Mouse (Mus musculus): ENCODE data around the gene Tsc2. TPM values are rescaled to one million over a fixed set of nuclear protein-coding genes. Genes with fewer than 3 reads are reported as not detected.

The Tsc2 gene
- total RNA-seq, 2 experiments from 2014 or later = 110 to 119 TPM

Small RNA genes lying within 50 kb of the gene (microRNA-seq; reads per million reads assigned to microRNA genes)
- 1.1 reads per million for gene Gm24589

Other genes with a start within 250 kb of the Tsc2 start
- 100 to 1,000 TPM; 122 to 133 TPM for gene Rnps1, start 218.1 kb downstream of the Tsc2 start, total RNA-seq (2021)
- gene Eci1, start 206.0 kb downstream of the Tsc2 start, total RNA-seq (2021) = 100 to 1,000 TPM; 165 to 199 TPM
- 1 to 10 TPM; 3.1 to 3.4 TPM for gene Dnase1l2, start 189.5 kb downstream of the Tsc2 start, total RNA-seq (2021)
- 10 to 100 TPM; 31.8 to 35.1 TPM for gene E4f1, start 162.3 kb downstream of the Tsc2 start, total RNA-seq (2021)
- 10 to 100 TPM; 44.6 to 46.4 TPM for gene Pgp, start 162.2 kb downstream of the Tsc2 start, total RNA-seq (2021)
- under 1 TPM; 0.50 to 0.93 TPM for gene Bricd5, start 158.7 kb downstream of the Tsc2 start, total RNA-seq (2021)
- 10 to 100 TPM; 28.0 to 30.0 TPM for gene Mlst8, start 153.6 kb downstream of the Tsc2 start, total RNA-seq (2021)
- 10 to 100 TPM; 62.4 to 65.2 TPM for gene Caskin1, start 144.0 kb downstream of the Tsc2 start, total RNA-seq (2021)
- gene Traf7, start 104.7 kb downstream of the Tsc2 start, total RNA-seq (2021) = 100 to 1,000 TPM; 137 to 149 TPM
- 1 to 10 TPM; 1.1 to 1.9 TPM for gene Rab26, start 98.4 kb downstream of the Tsc2 start, total RNA-seq (2021)
- 10 to 100 TPM; 67.8 to 70.9 TPM for gene Pkd1, start 82.8 kb downstream of the Tsc2 start, total RNA-seq (2021)
- 10 to 100 TPM; 13.3 to 13.8 TPM for gene Nthl1, start 50 bp upstream of the Tsc2 start, total RNA-seq (2021)
- 10 to 100 TPM; 62.2 to 64.2 TPM for gene Slc9a3r2, start 17.7 kb upstream of the Tsc2 start, total RNA-seq (2021)
- gene Npw, start 25.8 kb upstream of the Tsc2 start, total RNA-seq (2021) = not detected
- 10 to 100 TPM; 47.5 to 48.9 TPM for gene Zfp598, start 37.1 kb upstream of the Tsc2 start, total RNA-seq (2021)
- gene Syngr3, start 57.3 kb upstream of the Tsc2 start, total RNA-seq (2021) = 1 to 10 TPM; 6.1 to 9.4 TPM
- 10 to 100 TPM; 28.4 to 28.8 TPM for gene Gfer, start 63.5 kb upstream of the Tsc2 start, total RNA-seq (2021)
- gene Noxo1, start 63.6 kb upstream of the Tsc2 start, total RNA-seq (2021) = 1 to 10 TPM; 6.2 to 8.5 TPM
- gene Tbl3, start 75.0 kb upstream of the Tsc2 start, total RNA-seq (2021) = 10 to 100 TPM; 37.8 to 40.9 TPM
- gene Rnf151, start 85.4 kb upstream of the Tsc2 start, total RNA-seq (2021) = not detected
- gene Rps2, start 85.5 kb upstream of the Tsc2 start, total RNA-seq (2021) = 100 to 1,000 TPM; 867 to 881 TPM
- gene Ndufb10, start 91.8 kb upstream of the Tsc2 start, total RNA-seq (2021) = 100 to 1,000 TPM; 210 to 213 TPM
- gene Rpl3l, start 95.2 kb upstream of the Tsc2 start, total RNA-seq (2021) = 1 to 10 TPM; 5.9 to 6.9 TPM
- 10 to 100 TPM; 62.0 to 74.6 TPM for gene Msrb1, start 104.0 kb upstream of the Tsc2 start, total RNA-seq (2021)
- 1 to 10 TPM; 3.2 to 4.2 TPM for gene Hs3st6, start 120.4 kb upstream of the Tsc2 start, total RNA-seq (2021)
- 1 to 10 TPM in 1 of 2 experiments, under 1 TPM in 1; 0.64 to 1.3 TPM for gene Meiob, start 171.7 kb upstream of the Tsc2 start, total RNA-seq (2021)
- 10 to 100 TPM; 67.0 to 77.5 TPM for gene Hagh, start 207.5 kb upstream of the Tsc2 start, total RNA-seq (2021)
- gene Fahd1, start 217.7 kb upstream of the Tsc2 start, total RNA-seq (2021) = 10 to 100 TPM; 28.9 to 30.5 TPM
- gene Igfals, start 233.4 kb upstream of the Tsc2 start, total RNA-seq (2021) = 1 to 10 TPM; 2.0 to 7.4 TPM

All from adrenal gland, postnatal 4 days (tissue).